Mouse (Mus musculus): ENCODE measurements at regions not wholly inside any gene's neighbourhood (a gene's known extent, or its start where the extent isn't known, plus 50 kb on each side); places are given as distances from the start of the nearest gene placed in this dataset.
A peak's percentile ranks its signal among the peaks of the same experiment; 100 is the strongest.

- no peak for DNase-seq
- no peak for ATAC-seq
- no peaks in the 10 kb centered on the region for H3K27me3 ChIP-seq (ENCODE audit: insufficient read depth, low read length)
- no peak overlapping the region for H3K9ac ChIP-seq (replicated peaks)
- WGBS (ENCODE audit: insufficient replicate concordance): 69% methylated on average over 8 of the region's 8 CpGs
- no peaks in the 10 kb centered on the region for H3K4me1 ChIP-seq (ENCODE audit: insufficient read depth)
- H3K36me3 ChIP-seq (replicated peaks; ENCODE audit: insufficient read depth, low read length): no peaks in the 10 kb centered on the region
- no peaks in the 10 kb centered on the region for H3K9me3 ChIP-seq (ENCODE audit: low read length)
- no peak overlapping the region for H3K27ac ChIP-seq (ENCODE audit: low read depth)
- no peak overlapping the region for H3K4me2 ChIP-seq (ENCODE audit: low read depth, low read length)
- H3K4me3 ChIP-seq (ENCODE audit: low read depth, low read length): no peak overlapping the region
- TF ChIP-seq EP300 (IDR thresholded peaks at IDR 0.05; ENCODE audit: low read depth): no peak
- no peak for TF ChIP-seq CTCF (IDR thresholded peaks at IDR 0.05; ENCODE audit: low read depth)
Observed at GRCm38 (mm10) chr1:128682942-128683341, 90.8 kb upstream of the Cxcr4 start.

- 49% methylated on average over 4 of the region's 4 CpGs for WGBS (ENCODE audit: insufficient replicate concordance)
Observed at GRCm38 (mm10) chr1:128681261-128681660, 89.2 kb upstream of the Cxcr4 start.

GRCm38 (mm10) chr1:128680538-128680937 is 88.4 kb upstream of the Cxcr4 start:
- DNase-seq: no peak
- no peak overlapping the region for H3K9ac ChIP-seq (replicated peaks)
- 57% methylated on average over 3 of the region's 3 CpGs for WGBS (ENCODE audit: insufficient replicate concordance)
- H3K4me2 ChIP-seq (ENCODE audit: low read depth, low read length): no peak overlapping the region
- no peaks in the 10 kb centered on the region for H3K9me3 ChIP-seq (ENCODE audit: low read length)
- H3K27me3 ChIP-seq (ENCODE audit: insufficient read depth, low read length): no peaks in the 10 kb centered on the region
- no peak overlapping the region for H3K4me3 ChIP-seq (ENCODE audit: low read depth, low read length)
- H3K4me1 ChIP-seq (ENCODE audit: insufficient read depth): no peaks in the 10 kb centered on the region; the same call in 1 of the 2 replicates
- no peak overlapping the region for H3K27ac ChIP-seq (ENCODE audit: low read depth)
- ATAC-seq: no peak
- TF ChIP-seq CTCF (IDR thresholded peaks at IDR 0.05; ENCODE audit: low read depth): no peak
- no peak for TF ChIP-seq EP300 (IDR thresholded peaks at IDR 0.05; ENCODE audit: low read depth)
- no peaks in the 10 kb centered on the region for H3K36me3 ChIP-seq (replicated peaks; ENCODE audit: insufficient read depth, low read length)

More at GRCm38 (mm10) chr1:128681261-128681660, 89.2 kb upstream of the Cxcr4 start:
- Histone ChIP-seq H3K9ac (replicated peaks) (no peak overlapping the region), H3K4me3 (ENCODE audit: low read depth, low read length) (no peak overlapping the region), H3K27me3 (ENCODE audit: insufficient read depth, low read length) (no peaks in the 10 kb centered on the region), H3K27ac (ENCODE audit: low read depth) (no peak overlapping the region), H3K4me2 (ENCODE audit: low read depth, low read length) (no peak overlapping the region), H3K36me3 (replicated peaks; ENCODE audit: insufficient read depth, low read length) (no peaks in the 10 kb centered on the region), H3K4me1 (ENCODE audit: insufficient read depth) (no peaks in the 10 kb centered on the region), H3K9me3 (ENCODE audit: low read length) (no peaks in the 10 kb centered on the region)
- ATAC-seq: no peak
- no peak for DNase-seq
- TF ChIP-seq CTCF (IDR thresholded peaks at IDR 0.05; ENCODE audit: low read depth) (no peak), EP300 (IDR thresholded peaks at IDR 0.05; ENCODE audit: low read depth) (peak; percentile 91)

GRCm38 (mm10) chr1:128680012-128680411 is 87.9 kb upstream of the Cxcr4 start:
- Histone ChIP-seq H3K4me1 (ENCODE audit: insufficient read depth) (no peaks in the 10 kb centered on the region; the same call in 1 of the 2 replicates), H3K27ac (ENCODE audit: low read depth) (no peak overlapping the region), H3K9ac (replicated peaks) (no peak overlapping the region), H3K27me3 (ENCODE audit: insufficient read depth, low read length) (no peaks in the 10 kb centered on the region), H3K36me3 (replicated peaks; ENCODE audit: insufficient read depth, low read length) (no peaks in the 10 kb centered on the region), H3K4me3 (ENCODE audit: low read depth, low read length) (no peak overlapping the region), H3K9me3 (ENCODE audit: low read length) (no peaks in the 10 kb centered on the region), H3K4me2 (ENCODE audit: low read depth, low read length) (no peak overlapping the region)
- DNase-seq (no peak), ATAC-seq (no peak)
- 74% methylated on average over 5 of the region's 5 CpGs for WGBS (ENCODE audit: insufficient replicate concordance)
- TF ChIP-seq EP300 (IDR thresholded peaks at IDR 0.05; ENCODE audit: low read depth) (no peak), CTCF (IDR thresholded peaks at IDR 0.05; ENCODE audit: low read depth) (no peak)

GRCm38 (mm10) chr1:128679005-128679980 is 87.2 kb upstream of the Cxcr4 start:
- ATAC-seq (no peak), DNase-seq (no peak)
- 53% methylated on average over 18 of the region's 18 CpGs for WGBS (ENCODE audit: insufficient replicate concordance)
- no peak overlapping the region for H3K4me3 ChIP-seq (ENCODE audit: low read depth, low read length)
- H3K36me3 ChIP-seq (replicated peaks; ENCODE audit: insufficient read depth, low read length): no peaks in the 10 kb centered on the region
- TF ChIP-seq EP300 (IDR thresholded peaks at IDR 0.05; ENCODE audit: low read depth): no peak
- H3K4me2 ChIP-seq (ENCODE audit: low read depth, low read length): no peak overlapping the region
- no peaks in the 10 kb centered on the region for H3K27me3 ChIP-seq (ENCODE audit: insufficient read depth, low read length)
- no peaks in the 10 kb centered on the region; the same call in 1 of the 2 replicates for H3K4me1 ChIP-seq (ENCODE audit: insufficient read depth)
- no peak overlapping the region for H3K9ac ChIP-seq (replicated peaks)
- H3K9me3 ChIP-seq (ENCODE audit: low read length): no peaks in the 10 kb centered on the region
- H3K27ac ChIP-seq (ENCODE audit: low read depth): no peak overlapping the region

GRCm38 (mm10) chr1:128675538-128675937 is 83.4 kb upstream of the Cxcr4 start:
- Histone ChIP-seq H3K4me2 (ENCODE audit: low read depth, low read length) (no peak overlapping the region), H3K27me3 (ENCODE audit: insufficient read depth, low read length) (no peaks in the 10 kb centered on the region), H3K9me3 (ENCODE audit: low read length) (no peaks in the 10 kb centered on the region), H3K4me3 (ENCODE audit: low read depth, low read length) (no peak overlapping the region), H3K27ac (ENCODE audit: low read depth) (no peak overlapping the region), H3K4me1 (ENCODE audit: insufficient read depth) (no peaks in the 10 kb centered on the region; the same call in 1 of the 2 replicates), H3K36me3 (replicated peaks; ENCODE audit: insufficient read depth, low read length) (no peaks in the 10 kb centered on the region), H3K9ac (replicated peaks) (no peak overlapping the region)
- WGBS (ENCODE audit: insufficient replicate concordance): 26% methylated on average over 5 of the region's 5 CpGs
- ATAC-seq: peak; percentile 15; the same call in 1 of the 2 replicates
- peak; percentile 34 for DNase-seq
- no peak for TF ChIP-seq CTCF (IDR thresholded peaks at IDR 0.05; ENCODE audit: low read depth)
- TF ChIP-seq EP300 (IDR thresholded peaks at IDR 0.05; ENCODE audit: low read depth): no peak
